Mouse (Mus musculus) lung, postnatal 0 days (tissue): Measurements from ENCODE around the gene Chrm3.

Source experiments
- CTCF ChIP-seq: IDR thresholded peaks from 2 replicates; pipeline ENCODE4 v1.5.1; 2016; ENCODE audit warnings: antibody characterized with exemption, mild to moderate bottlenecking
- EP300 ChIP-seq: IDR thresholded peaks from 2 replicates; pipeline ENCODE4 v1.6.1; 2016; ENCODE audit warnings: antibody characterized with exemption, mild to moderate bottlenecking, control low read depth

DNA sequence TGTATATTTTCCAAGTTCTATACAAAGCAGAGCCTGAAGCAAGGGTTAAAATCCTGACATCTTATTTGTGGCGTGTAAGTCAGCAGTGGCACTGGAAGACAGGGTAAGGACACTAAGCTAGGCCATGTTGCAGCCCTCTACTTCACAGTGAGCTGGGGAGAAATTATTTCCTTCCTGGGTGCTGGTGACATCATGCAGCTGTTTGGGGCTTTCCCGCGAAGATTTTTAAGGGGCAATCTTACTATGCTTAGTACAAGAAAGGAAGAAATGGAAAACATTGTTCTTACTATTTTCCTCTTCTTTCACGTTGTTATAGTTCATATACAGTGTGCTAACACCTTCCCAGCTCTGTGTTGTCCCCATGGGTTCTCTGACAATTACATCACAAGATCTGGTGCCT, 76.3 kb downstream of the Chrm3 start:
- TF ChIP-seq CTCF (no peak), EP300 (no peak)
